Mouse (Mus musculus) kidney, embryonic 15.5 days (tissue): ENCODE measurements around the gene Taar8b. TPM values are rescaled to one million over a fixed set of nuclear protein-coding genes. Genes with fewer than 3 reads are reported as not detected.
"Not testable (repeated sequence)": the region's sequence is repeated elsewhere in the genome, so short reads cannot be mapped to it uniquely, and the experiment has no call there.

Experiments used
- ATAC-seq: fragments of 200-750 bp; cut with Nextera tagmentation; replicated peaks from 2 replicates; pipeline ENCODE4 v1.8.0; 2017; ENCODE audit warnings: moderate TSS enrichment; ENCODE audit not compliant: low FRiP score
- H3K27ac ChIP-seq: fragments of 300-500 bp; sonication (generic); 2 replicates; pipeline ENCODE4 v1.5.1; 2015; ENCODE audit warnings: mild to moderate bottlenecking, inconsistent platforms
- H3K27me3 ChIP-seq: fragments of 300-500 bp; sonication (generic); 2 replicates; pipeline ENCODE4 v1.6.1; 2015; ENCODE audit warnings: inconsistent platforms
- H3K36me3 ChIP-seq: fragments of 300-500 bp; sonication (generic); 2 replicates; pipeline ENCODE4 v1.6.1; 2015; ENCODE audit warnings: inconsistent platforms
- H3K4me1 ChIP-seq: fragments of 300-500 bp; sonication (generic); 2 replicates; pipeline ENCODE4 v1.6.1; 2015; ENCODE audit warnings: inconsistent platforms
- H3K4me2 ChIP-seq: fragments of 300-500 bp; sonication (generic); 2 replicates; pipeline ENCODE4 v1.6.1; 2015; ENCODE audit warnings: moderate library complexity, mild to moderate bottlenecking, inconsistent platforms
- H3K4me3 ChIP-seq: fragments of 300-500 bp; sonication (generic); replicated peaks from 2 replicates; pipeline ENCODE4 v1.5.1; 2015; ENCODE audit warnings: mild to moderate bottlenecking, inconsistent platforms
- H3K9ac ChIP-seq: fragments of 300-500 bp; sonication (generic); 2 replicates; pipeline ENCODE4 v1.6.1; 2015; ENCODE audit warnings: mild to moderate bottlenecking, inconsistent platforms
- H3K9me3 ChIP-seq: fragments of 300-500 bp; sonication (generic); replicated peaks from 2 replicates; pipeline ENCODE4 v1.6.1; 2016; ENCODE audit warnings: inconsistent platforms
- WGBS: fragments of 180-500 bp; shearing (Covaris S2); methylation state at CpG from one replicate; pipeline ENCODE4 v1.1.7; 2015; ENCODE audit warnings: mixed read lengths; 5-methylcytosine and 5-hydroxymethylcytosine counted together
- polyA plus RNA-seq: library from polyadenylated mRNA; unstranded; fragments of >200 nt; fragmentation: Nextera tagmentation; extraction: Ambion mirVana; gene quantifications from 2 replicates; pipeline ENCODE4 v1.2.1, GENCODE M21; 2015

Gene Taar8b
- polyA plus RNA-seq: not detected in 2 replicates

GRCm38 (mm10) chr10:24092194-24092593 is at the start of gene Taar8b:
Gene Taar8b, minus strand, starts transcription at chr10:24092294.
- Histone ChIP-seq H3K4me1 (no peaks in the 10 kb centered on the region), H3K4me3 (no peak within 1 kb of the TSS), H3K27me3 (no peaks in the 10 kb centered on the region), H3K4me2 (no peak within 1 kb of the TSS), H3K36me3 (no peaks in the 10 kb centered on the region), H3K9me3 (no peaks in the 10 kb centered on the region), H3K27ac (no peak within 1 kb of the TSS), H3K9ac (no peak within 1 kb of the TSS)
- ATAC-seq: no peak
- WGBS: 77% methylated on average over 2 of the region's 2 CpGs

- no peaks in the 10 kb centered on the region for H3K4me1 ChIP-seq
- H3K9ac ChIP-seq: no peak overlapping the region
- H3K9me3 ChIP-seq: no peaks in the 10 kb centered on the region
- no peak overlapping the region for H3K4me2 ChIP-seq
- H3K4me3 ChIP-seq: no peak overlapping the region
- WGBS: 75% methylated on average over 2 of the region's 2 CpGs
- ATAC-seq: 0 out of 2 replicates have a peak, but pooled peaks have one; percentile 49
- H3K27ac ChIP-seq: peak overlapping the region; percentile 34; the same call in 1 of the 2 replicates
- H3K27me3 ChIP-seq: no peaks in the 10 kb centered on the region
- H3K36me3 ChIP-seq: no peaks in the 10 kb centered on the region
These were observed 46.6 kb upstream of the Taar8b start for GRCm38 (mm10) chr10:24138623-24139261.

- Histone ChIP-seq H3K36me3 (no peaks in the 10 kb centered on the region), H3K27ac (no peak overlapping the region), H3K4me1 (peaks cover 9% of the 10 kb centered on the region), H3K4me3 (no peak overlapping the region), H3K9me3 (no peaks in the 10 kb centered on the region), H3K27me3 (no peaks in the 10 kb centered on the region), H3K9ac (no peak overlapping the region), H3K4me2 (no peak overlapping the region)
- no peak for ATAC-seq
- 63% methylated on average over 7 of the region's 7 CpGs for WGBS
These were observed 42.1 kb upstream of the Taar8b start for GRCm38 (mm10) chr10:24134071-24134645.

- Histone ChIP-seq H3K27ac (no peak overlapping the region), H3K36me3 (no peaks in the 10 kb centered on the region), H3K4me3 (no peak overlapping the region), H3K27me3 (no peaks in the 10 kb centered on the region), H3K9me3 (no peaks in the 10 kb centered on the region), H3K4me2 (no peak overlapping the region), H3K4me1 (peaks cover 9% of the 10 kb centered on the region), H3K9ac (no peak overlapping the region)
- no peak for ATAC-seq
- WGBS: 35% methylated on average over 2 of the region's 2 CpGs
These were observed 41.0 kb upstream of the Taar8b start for GRCm38 (mm10) chr10:24133132-24133531.

- WGBS: 12% methylated on average over 5 of the region's 5 CpGs
- Histone ChIP-seq H3K27ac (peak overlapping the region; percentile 75), H3K9ac (no peak overlapping the region)
These were observed 40.2 kb upstream of the Taar8b start for GRCm38 (mm10) chr10:24132273-24132672.

GRCm38 (mm10) chr10:24131451-24132262 is 39.6 kb upstream of the Taar8b start:
- Histone ChIP-seq H3K36me3 (no peaks in the 10 kb centered on the region), H3K27me3 (no peaks in the 10 kb centered on the region), H3K9ac (no peak overlapping the region), H3K4me3 (peak overlapping the region; percentile 31), H3K4me1 (peaks cover 9% of the 10 kb centered on the region), H3K9me3 (no peaks in the 10 kb centered on the region), H3K27ac (peak overlapping the region; percentile 75), H3K4me2 (peak overlapping the region; percentile 50)
- 23% methylated on average over 9 of the region's 9 CpGs for WGBS
- peak; percentile 82; the same call in 1 of the 2 replicates for ATAC-seq

More at GRCm38 (mm10) chr10:24132273-24132672, 40.2 kb upstream of the Taar8b start:
- H3K4me1 ChIP-seq: peaks cover 9% of the 10 kb centered on the region
- no peak overlapping the region for H3K4me3 ChIP-seq
- no peaks in the 10 kb centered on the region for H3K9me3 ChIP-seq
- H3K27me3 ChIP-seq: no peaks in the 10 kb centered on the region
- H3K36me3 ChIP-seq: no peaks in the 10 kb centered on the region
- H3K4me2 ChIP-seq: peak overlapping the region; percentile 50
- ATAC-seq: peak; percentile 77

- Histone ChIP-seq H3K4me2 (no peak overlapping the region), H3K4me1 (no peaks in the 10 kb centered on the region), H3K27me3 (no peaks in the 10 kb centered on the region), H3K9ac (no peak overlapping the region), H3K4me3 (no peak overlapping the region), H3K9me3 (peaks cover 7% of the 10 kb centered on the region; the same call in 1 of the 2 replicates), H3K36me3 (no peaks in the 10 kb centered on the region), H3K27ac (no peak overlapping the region)
- WGBS: 55% methylated on average over 6 of the region's 6 CpGs
- no peak for ATAC-seq
These were observed 19.2 kb upstream of the Taar8b start for GRCm38 (mm10) chr10:24111116-24111778.

- H3K36me3 ChIP-seq, H3K27me3 ChIP-seq, H3K9ac ChIP-seq, H3K4me2 ChIP-seq, H3K4me1 ChIP-seq, H3K4me3 ChIP-seq, ATAC-seq, H3K27ac ChIP-seq, H3K9me3 ChIP-seq: not testable (repeated sequence)
- WGBS: 80% methylated on average over 8 of the region's 8 CpGs
These were observed 17.3 kb upstream of the Taar8b start, which contains the start of gene Taar9 for GRCm38 (mm10) chr10:24109434-24109833. Gene Taar9, minus strand, starts transcription at chr10:24109534.

- 63% methylated on average over 3 of the region's 3 CpGs for WGBS
- Histone ChIP-seq H3K27ac (no peak overlapping the region), H3K27me3 (no peaks in the 10 kb centered on the region), H3K4me3 (no peak overlapping the region), H3K9ac (no peak overlapping the region), H3K36me3 (no peaks in the 10 kb centered on the region), H3K4me2 (no peak overlapping the region), H3K4me1 (no peaks in the 10 kb centered on the region), H3K9me3 (no peaks in the 10 kb centered on the region)
- no peak for ATAC-seq
These were observed 16.1 kb upstream of the Taar8b start for GRCm38 (mm10) chr10:24108236-24108635.

- no peak for ATAC-seq
- Histone ChIP-seq H3K27ac (no peak overlapping the region), H3K4me1 (no peaks in the 10 kb centered on the region), H3K4me2 (no peak overlapping the region), H3K9ac (no peak overlapping the region), H3K4me3 (no peak overlapping the region), H3K9me3 (no peaks in the 10 kb centered on the region), H3K27me3 (no peaks in the 10 kb centered on the region), H3K36me3 (no peaks in the 10 kb centered on the region)
- 53% methylated on average over 5 of the region's 5 CpGs for WGBS
These were observed 15.7 kb upstream of the Taar8b start for GRCm38 (mm10) chr10:24107747-24108146.

GRCm38 (mm10) chr10:24103299-24103698 is 11.2 kb upstream of the Taar8b start:
- not testable (repeated sequence) for H3K9ac ChIP-seq, H3K4me2 ChIP-seq, H3K9me3 ChIP-seq, H3K4me1 ChIP-seq, H3K36me3 ChIP-seq, H3K27ac ChIP-seq, ATAC-seq, H3K4me3 ChIP-seq, H3K27me3 ChIP-seq
- 14% methylated on average over 1 of the region's 1 CpGs for WGBS
